Mouse (Mus musculus) liver, embryonic 16.5 days (tissue): ENCODE results near the gene Lmo2. TPM values are rescaled to one million over a fixed set of nuclear protein-coding genes. Genes with fewer than 3 reads are reported as not detected.
"Not testable (repeated sequence)": the region's sequence is repeated elsewhere in the genome, so short reads cannot be mapped to it uniquely, and the experiment has no call there.

Experiments used
- ATAC-seq: fragments of 200-750 bp; cut with Nextera tagmentation; 2 replicates; pipeline ENCODE4 v1.8.0; 2017; ENCODE audit warnings: low read depth, mild to moderate bottlenecking, moderate number of reproducible peaks, moderate library complexity
- H3K27ac ChIP-seq: fragments of 300-500 bp; sonication (generic); 2 replicates; pipeline ENCODE4 v1.5.1; 2014; ENCODE audit warnings: mild to moderate bottlenecking, low read length
- H3K27me3 ChIP-seq: fragments of 300-500 bp; sonication (generic); 2 replicates; pipeline ENCODE4 v1.6.1; 2014; ENCODE audit warnings: low read depth, low read length, mixed read lengths; ENCODE audit not compliant: control insufficient read depth, insufficient read depth
- H3K36me3 ChIP-seq: fragments of 300-500 bp; sonication (generic); 2 replicates; pipeline ENCODE4 v1.6.1; 2014; ENCODE audit warnings: mild to moderate bottlenecking; ENCODE audit not compliant: control insufficient read depth, insufficient read depth
- H3K4me1 ChIP-seq: fragments of 300-500 bp; sonication (generic); 2 replicates; pipeline ENCODE4 v1.6.1; 2014; ENCODE audit warnings: low read depth, low read length, mixed read lengths; ENCODE audit not compliant: control insufficient read depth
- H3K4me2 ChIP-seq: fragments of 300-500 bp; sonication (generic); 2 replicates; pipeline ENCODE4 v1.6.1; 2014; ENCODE audit warnings: low read depth, low read length, mixed read lengths
- H3K4me3 ChIP-seq: fragments of 300-500 bp; sonication (generic); 2 replicates; pipeline ENCODE4 v1.5.1; 2014; ENCODE audit warnings: low read depth, mild to moderate bottlenecking, low read length
- H3K9ac ChIP-seq: fragments of 300-500 bp; sonication (generic); 2 replicates; pipeline ENCODE4 v1.6.1; 2014; ENCODE audit warnings: low read depth, low read length
- H3K9me3 ChIP-seq: fragments of 300-500 bp; sonication (generic); replicated peaks from 2 replicates; pipeline ENCODE4 v1.6.1; 2016; ENCODE audit warnings: low read length; ENCODE audit not compliant: control insufficient read depth
- WGBS: fragments of 180-500 bp; shearing (Covaris S2); extraction: QIAGEN DNeasy Blood & Tissue Kit; methylation state at CpG from one replicate; pipeline ENCODE4 v1.1.7; 2014; ENCODE audit not compliant: insufficient replicate concordance; 5-methylcytosine and 5-hydroxymethylcytosine counted together
- polyA plus RNA-seq: library from polyadenylated mRNA; unstranded; fragments of >200 nt; fragmentation: Nextera tagmentation; extraction: Ambion mirVana; gene quantifications from 2 replicates; pipeline ENCODE4 v1.2.1, GENCODE M21; 2015

Gene Lmo2
- polyA plus RNA-seq, 1 experiment from 2014 or later: 126 TPM

GRCm38 (mm10) chr2:103977716-103978115 is 19.9 kb downstream of the Lmo2 start:
- no peak overlapping the region for H3K27ac ChIP-seq
- no peak for ATAC-seq
- peaks cover 96% of the 10 kb centered on the region for H3K36me3 ChIP-seq
- 80% methylated on average over 9 of the region's 9 CpGs for WGBS
- no peak overlapping the region for H3K4me2 ChIP-seq
- peaks cover 17% of the 10 kb centered on the region for H3K4me1 ChIP-seq
- no peak overlapping the region for H3K9ac ChIP-seq
- no peaks in the 10 kb centered on the region for H3K9me3 ChIP-seq
- H3K27me3 ChIP-seq: no peaks in the 10 kb centered on the region
- H3K4me3 ChIP-seq: no peak overlapping the region

- Histone ChIP-seq H3K9me3 (no peaks in the 10 kb centered on the region), H3K4me3 (no peak overlapping the region), H3K9ac (no peak overlapping the region), H3K36me3 (peaks cover 64% of the 10 kb centered on the region), H3K27ac (no peak overlapping the region), H3K27me3 (no peaks in the 10 kb centered on the region), H3K4me2 (no peak overlapping the region), H3K4me1 (peaks cover 5% of the 10 kb centered on the region)
- WGBS: 20% methylated on average over 5 of the region's 5 CpGs
- ATAC-seq: peak; percentile 55; the same call in 1 of the 2 replicates
These were observed 24.5 kb downstream of the Lmo2 start for GRCm38 (mm10) chr2:103982250-103982649.

- WGBS: 89% methylated on average over 10 of the region's 10 CpGs
- Histone ChIP-seq H3K27me3 (no peaks in the 10 kb centered on the region), H3K9ac (no peak overlapping the region), H3K4me2 (no peak overlapping the region), H3K4me3 (no peak overlapping the region), H3K9me3 (no peaks in the 10 kb centered on the region), H3K36me3 (peaks cover 55% of the 10 kb centered on the region), H3K4me1 (peaks cover 8% of the 10 kb centered on the region), H3K27ac (no peak overlapping the region)
- ATAC-seq: no peak
These were observed 25.4 kb downstream of the Lmo2 start for GRCm38 (mm10) chr2:103983146-103983545.

GRCm38 (mm10) chr2:103987595-103987994 is 29.8 kb downstream of the Lmo2 start:
- H3K27me3 ChIP-seq, H3K4me1 ChIP-seq, ATAC-seq, H3K4me3 ChIP-seq, H3K4me2 ChIP-seq, H3K9ac ChIP-seq, H3K27ac ChIP-seq, H3K9me3 ChIP-seq: not testable (repeated sequence)
- H3K36me3 ChIP-seq: peaks cover 12% of the 10 kb centered on the region
- 39% methylated on average over 7 of the region's 8 CpGs for WGBS

- H3K9me3 ChIP-seq: no peaks in the 10 kb centered on the region
- no peaks in the 10 kb centered on the region for H3K36me3 ChIP-seq
- no peak overlapping the region for H3K27ac ChIP-seq
- ATAC-seq: no peak
- H3K4me2 ChIP-seq: no peak overlapping the region
- H3K9ac ChIP-seq: no peak overlapping the region
- WGBS: 74% methylated on average over 6 of the region's 6 CpGs
- H3K4me1 ChIP-seq: peaks cover 6% of the 10 kb centered on the region
- H3K4me3 ChIP-seq: no peak overlapping the region
- 0 out of 2 replicates have a peak, but pooled peaks cover 3% of the 10 kb centered on the region for H3K27me3 ChIP-seq
These were observed 31.9 kb downstream of the Lmo2 start for GRCm38 (mm10) chr2:103989724-103990123.

GRCm38 (mm10) chr2:103991303-103991702 is 33.5 kb downstream of the Lmo2 start:
- no peak overlapping the region for H3K9ac ChIP-seq
- no peak for ATAC-seq

GRCm38 (mm10) chr2:103992162-103992561 is 34.4 kb downstream of the Lmo2 start:
- no peak overlapping the region for H3K9ac ChIP-seq
- no peaks in the 10 kb centered on the region for H3K9me3 ChIP-seq
- WGBS: 79% methylated on average over 9 of the region's 9 CpGs

More at GRCm38 (mm10) chr2:103991303-103991702, 33.5 kb downstream of the Lmo2 start:
- no peaks in the 10 kb centered on the region for H3K9me3 ChIP-seq
- H3K27ac ChIP-seq: no peak overlapping the region
- H3K4me1 ChIP-seq: peaks cover 6% of the 10 kb centered on the region
- no peak overlapping the region for H3K4me3 ChIP-seq
- H3K36me3 ChIP-seq: no peaks in the 10 kb centered on the region
- 0 out of 2 replicates have a peak, but pooled peaks cover 3% of the 10 kb centered on the region for H3K27me3 ChIP-seq
- H3K4me2 ChIP-seq: no peak overlapping the region

GRCm38 (mm10) chr2:103992618-103993332 is 35.0 kb downstream of the Lmo2 start:
- Histone ChIP-seq H3K27me3 (0 out of 2 replicates have a peak, but pooled peaks cover 3% of the 10 kb centered on the region), H3K9me3 (no peaks in the 10 kb centered on the region), H3K36me3 (no peaks in the 10 kb centered on the region), H3K4me1 (no peaks in the 10 kb centered on the region), H3K4me2 (no peak overlapping the region), H3K9ac (no peak overlapping the region), H3K27ac (no peak overlapping the region), H3K4me3 (no peak overlapping the region)
- no peak for ATAC-seq
- whole genome bisulfite sequencing: 60% methylated on average over 17 of the region's 17 CpGs

More at GRCm38 (mm10) chr2:103992162-103992561, 34.4 kb downstream of the Lmo2 start:
- Histone ChIP-seq H3K4me3 (no peak overlapping the region), H3K4me2 (no peak overlapping the region), H3K27ac (no peak overlapping the region), H3K36me3 (no peaks in the 10 kb centered on the region), H3K4me1 (peaks cover 3% of the 10 kb centered on the region), H3K27me3 (0 out of 2 replicates have a peak, but pooled peaks cover 3% of the 10 kb centered on the region)
- no peak for ATAC-seq

GRCm38 (mm10) chr2:104001076-104001475 is 43.3 kb downstream of the Lmo2 start:
- no peak for ATAC-seq
- H3K27ac ChIP-seq: no peak overlapping the region
- no peaks in the 10 kb centered on the region for H3K27me3 ChIP-seq
- H3K4me2 ChIP-seq: no peak overlapping the region
- no peaks in the 10 kb centered on the region for H3K36me3 ChIP-seq
- 6% methylated on average over 2 of the region's 2 CpGs for WGBS
- H3K9ac ChIP-seq: no peak overlapping the region
- no peak overlapping the region for H3K4me3 ChIP-seq
- H3K9me3 ChIP-seq: no peaks in the 10 kb centered on the region
- H3K4me1 ChIP-seq: no peaks in the 10 kb centered on the region
